Mouse (Mus musculus) left cerebral cortex, adult 8-10 months (tissue): ENCODE data around the gene Gm17374. TPM values are rescaled to one million over a fixed set of nuclear protein-coding genes. Genes with fewer than 3 reads are reported as not detected.
"Not testable (repeated sequence)": the region's sequence is repeated elsewhere in the genome, so short reads cannot be mapped to it uniquely, and the experiment has no call there.

Experiments used
- DNase-seq, 2 experiments: peaks; one replicate each; pipeline ENCODE4 v3.0.0; 2022; ENCODE audit warnings: low spot score in 2 of 2
- total RNA-seq, 4 experiments: library from RNA; stranded (reverse); gene quantifications; 2 replicates each; pipeline ENCODE4 v1.2.4; 2022

Gm17374 gene
- total RNA-seq = not detected

GRCm38 (mm10) chr2:140151743-140152142 lies at the start of gene Gm17374:
Gene Gm17374, plus strand, starts transcription at chr2:140152043.
- not testable (repeated sequence) for DNase-seq

DNA sequence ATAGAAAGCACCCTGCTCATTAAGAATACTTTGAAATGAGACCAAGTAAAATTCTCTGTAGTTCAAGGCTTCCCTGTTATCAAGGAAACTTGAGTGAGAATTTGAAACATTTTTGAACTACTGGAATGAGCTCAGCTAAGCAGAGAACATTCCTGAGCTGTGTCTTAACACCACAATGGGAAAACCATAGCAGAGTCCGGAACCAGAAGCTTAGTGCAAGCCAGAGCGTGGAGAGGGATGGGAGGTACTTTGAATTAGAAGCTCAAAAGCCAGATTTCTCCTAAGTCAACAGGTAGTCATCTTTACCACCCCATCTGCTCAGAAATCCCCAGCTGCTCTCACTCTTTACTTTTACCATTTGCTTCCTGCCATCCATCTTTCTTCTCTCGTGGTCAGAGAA lies 46.9 kb upstream of the Gm17374 start:
- DNase-seq = no peak

DNA sequence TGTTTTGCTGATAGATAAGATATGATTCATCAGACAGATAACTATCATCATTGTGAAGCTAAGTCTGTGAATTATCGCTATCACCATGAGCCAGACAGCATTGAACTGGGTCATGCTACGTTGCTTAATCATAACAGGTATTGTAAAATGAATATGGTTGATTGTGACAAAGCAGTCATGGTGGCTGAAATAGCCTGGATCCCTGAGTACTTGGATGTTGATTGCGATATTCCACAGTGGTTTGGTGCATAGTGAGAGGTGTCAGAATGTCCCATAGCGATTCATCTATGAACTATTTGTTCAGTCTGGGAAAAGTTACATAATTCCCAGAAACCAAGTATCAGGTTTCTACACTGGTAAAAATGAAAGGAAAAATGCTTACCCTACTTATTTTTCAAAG lies 44.2 kb upstream of the Gm17374 start:
- no peak for DNase-seq

- no peak for DNase-seq
Measured at GRCm38 (mm10) chr2:140108945-140109344, 42.9 kb upstream of the Gm17374 start.

DNA sequence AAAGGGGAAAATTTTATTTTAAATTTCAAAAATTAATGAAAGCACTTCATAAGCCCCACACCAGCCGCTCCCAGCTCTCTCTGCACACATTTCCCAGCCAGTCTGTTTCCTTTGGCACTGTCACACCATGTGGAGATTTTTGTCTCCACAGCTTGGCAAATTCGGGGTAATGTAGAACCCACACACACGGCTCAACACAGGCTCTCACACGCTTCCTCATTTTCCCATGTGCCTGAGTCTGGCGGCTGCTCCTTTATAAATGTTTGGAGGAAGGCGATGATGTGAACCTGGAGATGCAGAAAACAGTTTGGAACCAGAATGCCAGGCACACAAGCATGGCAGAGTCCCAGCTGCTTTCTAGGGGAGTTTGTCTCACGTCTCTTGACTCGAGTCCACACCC lies 38.0 kb upstream of the Gm17374 start:
- DNase-seq = peak in 1 of 2 experiments; percentile 37

DNA sequence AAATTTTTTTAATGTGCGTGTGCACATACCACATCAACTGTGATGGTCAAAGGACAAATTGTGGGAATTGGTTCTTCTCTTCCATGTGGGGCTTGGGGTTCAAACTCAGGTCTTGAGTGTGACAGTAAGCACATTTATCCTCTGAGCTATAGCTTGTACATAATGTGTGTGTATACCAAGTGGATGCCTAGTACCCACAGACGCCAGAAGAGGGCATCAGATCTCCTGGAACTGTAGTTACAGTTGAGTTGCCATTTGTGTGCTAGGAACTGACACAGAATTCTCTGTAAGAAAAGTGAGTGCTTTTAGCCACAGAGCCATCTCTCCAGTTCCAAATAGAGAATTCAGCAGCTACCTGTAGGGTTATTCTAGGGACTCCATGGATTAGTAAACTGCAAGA lies 26.3 kb upstream of the Gm17374 start:
- DNase-seq = no peak

- no peak for DNase-seq
Measured at GRCm38 (mm10) chr2:140159186-140159730, 7.4 kb downstream of the Gm17374 start.

DNA sequence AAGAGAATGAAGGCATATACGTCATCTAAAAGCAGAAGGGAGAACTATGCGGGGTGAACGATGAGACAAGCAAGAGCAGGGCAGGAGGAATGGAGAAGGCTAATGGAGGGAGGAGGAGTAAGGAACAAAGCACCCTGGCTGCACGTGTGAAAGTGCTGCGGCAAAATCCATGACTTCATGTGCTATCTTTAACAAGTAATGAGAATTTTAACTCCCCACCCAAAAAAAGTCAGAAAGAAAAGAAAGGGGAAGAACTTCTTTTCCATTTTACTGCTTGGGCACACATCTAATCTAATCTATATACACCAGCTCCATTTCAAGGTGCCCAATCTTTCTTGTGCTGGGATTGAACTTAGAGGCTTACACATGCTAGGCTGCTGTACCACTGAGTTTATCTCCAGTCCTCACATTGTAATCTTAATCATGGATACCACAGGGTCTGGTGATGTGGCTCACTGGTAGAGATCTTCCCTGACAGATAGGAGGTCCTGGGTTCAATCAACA lies 11.6 kb downstream of the Gm17374 start:
- no peak for DNase-seq

DNA sequence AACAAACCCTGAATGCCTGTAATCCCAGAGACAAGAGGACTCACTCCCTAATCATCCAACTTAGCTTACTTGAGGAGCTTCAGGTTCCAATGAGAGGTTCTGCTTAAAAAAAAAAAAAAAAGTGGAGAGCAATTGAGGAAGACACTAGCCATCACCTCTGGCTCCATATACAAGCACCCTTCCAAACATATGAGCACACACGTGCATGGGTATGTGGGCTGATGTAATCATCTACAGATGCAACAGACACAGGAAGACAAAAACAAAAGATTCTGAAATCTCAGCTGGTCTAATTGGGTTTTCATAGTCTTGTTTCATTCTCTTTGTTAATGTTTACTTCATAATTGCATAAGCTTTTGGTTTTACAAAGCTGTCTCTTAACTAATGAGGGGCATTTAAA lies 17.2 kb downstream of the Gm17374 start:
- DNase-seq = no peak

DNA sequence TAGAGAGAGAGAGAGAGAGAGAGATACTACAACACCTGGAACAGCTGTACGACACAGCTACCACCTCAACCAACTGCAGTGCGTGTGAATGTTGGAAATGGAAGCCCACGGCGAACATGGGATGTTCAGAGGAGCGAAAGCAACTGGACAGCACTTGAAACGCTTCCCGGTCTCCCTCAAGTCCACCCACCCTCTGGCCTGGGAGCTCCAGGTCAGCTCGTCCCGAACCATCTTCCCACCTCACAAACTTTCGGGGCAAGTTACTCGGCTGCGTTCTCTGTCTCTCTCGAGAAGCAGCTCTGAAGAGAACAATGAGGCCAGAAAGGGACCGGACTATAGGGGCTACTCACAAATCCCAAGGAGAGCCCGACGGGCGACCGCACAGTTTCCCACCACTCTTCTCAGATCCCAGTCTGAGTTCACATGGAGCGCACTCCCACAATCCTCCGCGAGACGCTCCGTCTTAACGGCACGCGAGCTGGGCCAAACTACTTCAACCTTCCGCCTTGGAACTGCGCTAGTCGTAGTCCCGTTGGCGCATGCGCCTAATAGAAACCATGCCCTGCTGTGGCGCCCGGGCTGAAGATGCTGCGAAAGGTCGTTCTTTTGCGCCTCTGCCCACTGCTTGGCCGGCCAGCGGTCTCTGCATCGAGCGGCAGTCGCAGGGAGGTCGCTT lies 18.4 kb downstream of the Gm17374 start, which contains the start of the genes Esf1 and Ndufaf5:
Esf1 (minus strand) TSS at position 438 of the 676 bp plus-strand sequence.
Ndufaf5 (plus strand) TSS at position 523 of the 676 bp plus-strand sequence.
- peak; percentile 94 to 99 for DNase-seq

DNA sequence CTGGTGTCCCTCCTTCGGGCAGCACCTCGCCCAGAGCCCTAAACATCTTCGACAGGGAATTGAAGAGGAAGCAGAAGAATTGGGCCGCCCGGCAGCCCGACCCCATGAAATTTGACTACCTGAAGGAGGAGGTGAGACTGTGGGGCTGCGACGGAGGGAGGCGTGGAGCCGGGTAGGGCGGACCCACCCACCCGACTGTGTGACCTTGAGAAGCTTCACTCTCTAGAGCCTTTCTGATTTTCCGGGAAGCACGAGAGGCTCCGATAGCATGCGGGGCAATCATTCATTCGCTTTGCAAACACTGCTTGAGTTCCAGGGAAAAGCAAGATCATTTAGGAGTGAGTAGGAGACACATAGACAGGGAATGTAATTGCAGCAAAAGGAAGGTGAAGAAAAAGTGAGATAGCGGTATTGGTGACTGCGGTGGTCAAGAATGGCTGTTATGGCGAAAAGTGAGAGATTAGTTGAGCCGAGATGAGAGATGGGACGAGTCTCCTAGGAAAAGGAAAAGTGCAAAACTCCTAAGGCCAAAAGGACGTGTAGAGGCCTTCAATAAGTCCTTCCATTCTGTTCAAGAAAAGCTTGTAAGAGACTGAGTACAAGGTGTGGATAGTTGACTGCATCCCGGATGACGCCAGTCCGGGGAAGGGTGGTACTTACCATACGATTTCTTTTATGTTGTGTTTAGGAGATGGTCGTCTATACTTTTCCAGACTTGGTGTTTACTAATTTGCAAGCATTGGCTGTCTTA lies 19.1 kb downstream of the Gm17374 start:
- no peak for DNase-seq

GRCm38 (mm10) chr2:140185685-140186210 lies 33.9 kb downstream of the Gm17374 start:
- not testable (repeated sequence) for DNase-seq

- no peak for DNase-seq
Measured at GRCm38 (mm10) chr2:140200713-140201112, 48.9 kb downstream of the Gm17374 start.

DNA sequence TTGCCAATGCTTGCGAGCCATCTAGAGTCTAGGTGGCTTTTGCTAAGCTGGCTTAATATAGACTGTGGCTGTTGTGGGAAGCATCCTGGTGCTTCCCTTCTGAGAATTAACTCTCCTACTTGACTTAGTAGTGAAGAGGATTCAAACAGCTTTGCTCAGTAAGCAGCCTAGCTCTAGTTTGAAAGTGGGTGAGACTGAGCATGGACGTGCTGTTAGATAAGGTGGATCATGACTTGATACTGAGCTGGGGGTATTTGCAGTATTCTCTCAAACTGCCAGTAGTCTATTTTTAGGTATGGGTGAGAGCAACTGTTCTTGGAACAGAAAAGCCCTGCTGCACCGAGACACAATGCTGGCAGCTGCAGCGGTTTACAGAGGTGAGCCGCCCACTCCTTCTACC lies 50.7 kb downstream of the Gm17374 start:
- peak in 1 of 2 experiments; percentile 52 for DNase-seq

Other genes with a start within 250 kb of the Gm17374 start
- 10 to 100 TPM; 34.5 to 37.6 (median 35.7) TPM for gene Tasp1, start 85.2 kb upstream of the Gm17374 start, total RNA-seq
- gene Esf1, start 18.5 kb downstream of the Gm17374 start, total RNA-seq = 10 to 100 TPM; 18.0 to 19.4 (median 19.0) TPM
- gene Ndufaf5, start 18.6 kb downstream of the Gm17374 start, total RNA-seq = 10 to 100 TPM; 42.8 to 50.0 (median 45.0) TPM
- not detected for gene Sel1l2, start 237.7 kb downstream of the Gm17374 start, total RNA-seq
- 10 to 100 TPM; 48.9 to 57.5 (median 51.2) TPM for gene Macrod2, start 243.3 kb downstream of the Gm17374 start, total RNA-seq